Mouse (Mus musculus) heart, postnatal 36 days (tissue): Measurements from ENCODE around the gene Pcdh7. TPM values are rescaled to one million over a fixed set of nuclear protein-coding genes. Genes with fewer than 3 reads are reported as not detected.

ENCODE experiments used
- DNase-seq, 2 experiments: peaks; one replicate each; pipeline ENCODE4 v3.0.0; 2021 to 2022
- intact Hi-C: fragments of 180-260 bp; cut with DNase I; formaldehyde crosslinking; loops from one replicate; pipeline ENCODE4 v1.15.1; 2025
- total RNA-seq, 2 experiments: library from RNA; stranded (reverse); gene quantifications; 2 replicates each; pipeline ENCODE4 v1.2.3; 2021

Gene Pcdh7
- total RNA-seq, 2 experiments from 2014 or later = 105 to 107 TPM

DNA sequence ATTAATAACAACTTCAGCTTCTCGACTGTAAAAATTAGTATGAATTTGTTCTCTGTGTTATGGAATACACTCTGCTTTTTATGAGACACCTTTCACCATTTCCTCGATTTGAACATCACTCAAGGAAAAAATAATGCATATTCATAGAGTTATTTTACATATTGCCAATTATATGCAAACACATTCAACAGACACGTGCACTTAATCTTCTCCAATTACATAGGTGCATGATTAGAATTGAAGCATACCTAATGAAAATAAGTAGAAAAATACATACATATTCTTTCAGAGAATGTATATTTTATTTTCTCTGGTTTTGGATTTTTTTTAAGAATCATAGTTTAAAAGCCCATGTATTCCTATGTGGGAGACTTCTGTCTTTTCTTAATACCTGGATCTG lies 64.8 kb downstream of the Pcdh7 start:
- intact Hi-C loops = no loop called here

DNA sequence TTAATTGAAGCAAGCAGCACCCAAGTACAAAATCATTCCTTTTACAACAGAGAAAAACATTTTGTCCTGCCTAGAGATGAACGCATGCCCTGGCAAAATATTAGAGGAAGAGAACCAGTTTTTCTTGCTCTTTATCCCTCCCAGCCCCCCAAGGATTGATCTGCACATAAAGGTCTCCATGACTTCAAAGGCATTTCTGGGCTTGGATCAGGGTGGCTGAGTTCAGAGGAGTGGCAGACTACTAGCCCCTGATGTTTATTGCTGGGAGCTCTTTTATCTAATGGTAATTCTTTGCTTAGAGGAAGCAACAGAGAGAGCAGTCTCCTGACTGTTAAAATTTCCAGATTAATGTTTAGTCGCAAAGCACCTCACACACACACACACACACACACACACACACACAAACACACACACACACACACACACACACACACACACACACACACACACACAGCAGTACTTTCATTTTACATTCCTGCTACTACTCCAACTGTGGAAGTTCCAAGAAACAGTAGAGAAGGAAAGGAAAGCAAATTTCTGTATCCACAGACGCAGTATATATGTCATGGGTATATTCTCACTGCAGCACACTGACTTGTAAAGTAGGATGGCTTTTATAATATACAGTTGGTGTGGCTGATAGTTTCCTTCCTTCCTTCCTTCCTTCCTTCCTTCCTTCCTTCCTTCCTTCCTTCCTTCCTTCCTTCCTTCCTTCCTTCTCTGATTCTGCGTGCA lies 71.2 kb downstream of the Pcdh7 start:
- DNase-seq = no peak
- intact Hi-C loops = no loop called here

More for the DNA sequence above, 64.8 kb downstream of the Pcdh7 start:
- no peak for DNase-seq

DNA sequence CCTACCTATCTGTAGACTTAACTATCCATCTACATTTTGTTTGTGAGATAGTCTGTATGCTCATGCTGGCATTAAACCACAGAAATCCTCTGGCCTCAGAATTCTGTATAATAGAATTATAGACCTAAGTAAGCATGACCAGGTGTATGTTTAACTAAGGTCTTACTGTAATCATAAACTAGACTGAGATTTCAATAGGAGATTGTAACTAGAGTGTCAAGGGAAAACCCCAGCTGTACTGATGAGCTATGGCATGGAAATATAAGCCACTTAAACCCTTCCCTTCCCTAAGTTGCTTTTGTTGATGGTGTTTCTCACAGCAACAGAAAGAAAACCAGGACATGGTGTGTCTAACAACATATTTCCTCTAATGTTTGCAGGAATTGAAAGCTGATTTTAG lies 78.6 kb downstream of the Pcdh7 start:
- intact Hi-C loops = no loop called here
- no peak for DNase-seq

DNA sequence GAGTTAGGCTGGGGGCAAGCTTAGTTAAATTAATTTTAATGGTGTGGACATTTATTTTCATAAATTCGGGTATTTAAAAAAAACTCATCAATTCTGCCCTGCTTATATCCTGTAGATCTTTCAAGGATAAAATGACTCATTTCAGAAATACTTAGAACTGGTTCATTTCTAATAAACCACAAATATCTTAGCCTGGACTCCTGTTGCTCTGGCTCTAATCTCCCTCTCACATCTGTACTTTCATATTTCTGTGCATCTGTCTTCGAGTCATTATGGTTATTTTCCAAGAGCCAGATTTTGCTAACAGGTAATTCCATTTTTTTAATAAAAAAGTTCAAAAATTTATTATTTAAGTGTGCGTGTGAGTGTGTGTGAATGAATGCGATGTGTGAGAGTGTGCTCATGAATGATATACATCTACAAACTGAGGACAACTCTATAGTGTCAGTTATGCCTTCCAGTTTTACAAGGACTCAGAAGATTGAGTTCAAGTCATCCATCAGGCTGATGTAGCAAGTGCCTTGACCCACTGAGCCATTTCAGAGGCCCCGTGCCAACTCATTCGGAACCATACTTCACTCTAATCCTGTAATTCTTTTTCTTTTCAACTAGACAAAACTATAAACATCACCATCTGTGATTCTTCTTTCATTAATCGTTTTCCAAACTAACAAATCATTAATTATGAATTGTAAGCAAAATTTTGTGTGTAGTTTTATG lies 80.3 kb downstream of the Pcdh7 start:
- intact Hi-C loops = no loop called here
- no peak for DNase-seq

DNA sequence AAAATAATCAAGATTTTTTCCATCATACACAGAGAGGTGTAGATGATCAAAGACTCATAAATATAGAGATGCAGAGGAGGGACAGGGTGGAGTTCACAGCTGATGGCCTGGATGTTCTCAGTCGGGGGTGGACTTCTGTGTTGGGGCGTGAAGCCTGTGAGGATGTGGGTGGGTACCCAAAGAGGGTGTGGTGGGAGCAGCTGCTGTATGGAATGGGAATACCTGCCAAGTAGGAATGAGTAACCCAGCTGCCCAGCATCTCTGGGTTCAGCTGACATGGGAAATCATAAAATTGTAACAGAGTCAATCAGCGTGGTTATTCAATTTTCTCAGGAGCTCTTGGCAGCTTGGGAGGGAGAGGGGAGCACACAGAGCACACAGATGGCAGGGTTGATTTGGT lies 85.3 kb downstream of the Pcdh7 start:
- intact Hi-C loops = no loop called here
- DNase-seq = no peak

DNA sequence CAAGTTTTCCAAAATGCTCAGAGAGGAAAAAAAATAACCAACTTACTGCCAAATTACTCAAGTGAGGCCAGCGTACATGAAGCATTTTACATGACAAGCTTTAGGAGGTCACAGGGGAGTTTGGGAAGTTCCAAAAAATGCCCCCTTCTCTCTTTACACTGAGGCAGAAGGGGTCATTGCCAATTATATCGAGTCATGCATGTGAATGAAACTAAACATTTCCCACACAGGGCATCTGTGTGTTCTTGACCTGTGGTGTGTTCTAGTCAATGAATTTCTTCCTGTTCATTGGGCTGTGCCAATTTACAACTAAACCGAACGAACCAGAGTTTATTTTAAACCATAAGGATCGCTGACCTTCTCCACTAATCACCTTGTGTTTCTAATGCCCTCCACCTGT lies 86.1 kb downstream of the Pcdh7 start:
- intact Hi-C loops = no loop called here
- DNase-seq = no peak

DNA sequence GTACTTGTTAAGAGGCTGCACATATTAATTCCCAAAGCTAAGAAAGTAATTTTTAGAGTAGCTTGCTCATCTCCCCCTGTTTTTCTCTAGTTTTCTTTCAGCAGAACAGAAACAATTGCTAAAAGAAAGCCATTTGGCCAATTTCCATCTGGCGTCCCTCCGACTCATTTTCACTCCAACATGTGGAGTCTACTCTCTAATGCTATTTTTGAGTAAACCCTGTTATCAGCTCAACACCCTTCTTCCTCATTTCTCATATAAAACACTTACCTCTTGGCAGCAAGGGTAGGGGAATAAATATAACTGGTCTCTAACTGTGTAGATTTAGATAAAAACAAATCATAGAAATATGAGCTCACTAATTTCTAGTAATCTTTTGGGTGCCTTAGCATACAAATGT lies 89.6 kb downstream of the Pcdh7 start:
- DNase-seq = no peak
- intact Hi-C loops = no loop called here

DNA sequence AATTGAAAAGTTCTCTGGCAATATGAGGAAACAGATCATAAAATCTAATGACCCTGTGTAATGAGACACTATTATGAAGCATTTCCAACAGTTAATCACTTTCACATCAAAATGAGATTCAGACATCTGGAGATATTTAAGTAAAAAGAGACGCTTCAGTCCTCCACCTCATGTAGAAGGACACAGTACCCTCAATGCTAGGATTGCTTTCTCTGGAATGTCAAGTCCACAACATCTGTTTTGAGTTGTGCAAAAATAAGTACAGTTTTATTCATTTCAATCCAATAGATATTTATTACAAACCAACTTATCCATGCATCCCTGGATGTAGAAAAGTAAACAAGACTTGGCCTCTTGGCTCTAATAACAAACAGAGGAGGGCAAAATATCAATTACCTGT lies 92.9 kb downstream of the Pcdh7 start:
- intact Hi-C loops = no loop called here
- no peak for DNase-seq

DNA sequence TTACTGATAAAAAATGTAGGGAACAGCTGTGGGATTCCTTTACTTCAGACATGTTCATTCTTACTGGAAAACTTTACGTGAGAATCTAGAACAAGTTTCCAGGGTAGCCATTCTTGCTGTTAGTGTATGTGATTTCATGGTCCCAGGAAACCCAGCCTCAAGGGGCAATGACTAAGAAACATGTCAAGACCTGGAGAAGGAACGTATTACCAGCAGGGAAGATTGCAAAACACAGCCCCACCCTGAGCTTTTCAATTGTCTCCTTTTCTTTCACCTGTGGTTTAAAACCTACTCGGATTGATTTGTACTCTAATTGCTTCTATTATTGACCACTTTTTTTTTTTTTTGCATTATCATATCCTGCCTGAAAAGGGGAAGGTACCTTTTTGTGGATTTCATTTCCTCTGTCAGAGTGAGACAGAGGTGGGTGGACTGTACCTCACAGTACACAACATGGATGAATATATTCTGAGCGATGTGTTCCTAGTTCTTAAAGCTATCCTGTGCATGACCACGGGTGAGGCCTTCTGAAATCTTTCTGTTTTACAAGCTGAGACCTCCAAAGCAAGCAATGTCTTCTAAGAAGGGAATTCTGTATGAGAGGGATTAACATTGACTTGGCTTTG lies 98.3 kb downstream of the Pcdh7 start:
- intact Hi-C loops = no loop called here
- DNase-seq = no peak

DNA sequence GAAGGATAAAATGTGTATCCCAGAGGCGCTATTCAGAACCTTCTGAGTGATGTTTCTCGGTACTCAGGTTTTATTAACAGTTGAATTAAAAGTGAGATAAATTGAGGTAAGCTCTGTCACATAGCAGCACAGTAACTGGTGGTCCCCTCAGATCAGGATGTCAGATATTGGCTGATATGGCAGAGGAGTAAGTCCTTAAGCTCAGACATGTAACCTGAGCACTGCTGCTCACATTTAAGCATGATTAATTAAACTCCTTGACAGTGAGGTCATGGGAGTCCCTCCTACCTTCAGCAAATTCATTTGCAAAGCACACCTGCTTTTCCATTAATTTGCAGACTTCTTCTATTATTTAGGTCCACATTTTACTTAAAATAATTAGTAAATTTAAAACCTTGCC lies 102.0 kb downstream of the Pcdh7 start:
- DNase-seq = no peak
- intact Hi-C loops = no loop called here

DNA sequence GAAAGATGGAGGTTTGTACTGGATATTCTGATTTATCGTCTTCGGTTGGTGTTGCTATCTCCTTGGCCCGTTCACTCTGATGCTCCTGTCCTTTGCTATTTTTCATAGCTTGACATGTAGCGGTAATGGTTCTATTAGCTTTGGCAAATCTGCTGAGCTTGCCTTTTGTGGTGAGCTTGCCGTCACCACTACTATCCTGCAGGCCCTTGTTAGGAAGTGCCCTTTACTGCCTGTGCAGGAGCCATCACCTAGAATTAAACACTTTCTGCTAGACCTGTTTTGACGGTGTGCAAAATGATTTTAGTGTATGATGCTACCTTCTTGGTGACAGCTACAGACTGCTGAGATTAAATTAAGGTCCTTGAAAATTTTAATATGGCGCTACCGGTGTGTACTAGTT lies 103.3 kb downstream of the Pcdh7 start:
- intact Hi-C loops = no loop called here
- DNase-seq = no peak

DNA sequence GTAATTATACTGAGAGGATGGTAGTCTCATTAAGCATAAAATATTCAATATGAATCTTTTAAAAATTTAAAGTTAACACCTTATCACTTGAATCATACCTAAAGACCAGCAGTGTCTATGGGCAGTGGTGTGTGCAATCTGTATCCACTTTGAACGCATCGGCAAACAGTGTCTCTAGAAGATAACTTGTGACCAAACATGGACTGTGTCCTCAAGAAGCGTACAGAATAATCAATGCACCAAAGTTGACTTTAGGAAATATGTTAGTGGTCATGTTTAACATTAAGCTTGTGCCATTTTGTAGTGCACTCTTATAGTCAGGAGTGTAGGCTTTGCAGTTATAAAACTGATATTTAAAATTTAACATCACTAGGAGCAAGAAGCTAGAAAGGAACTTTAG lies 110.7 kb downstream of the Pcdh7 start:
- DNase-seq = no peak
- intact Hi-C loops = no loop called here

DNA sequence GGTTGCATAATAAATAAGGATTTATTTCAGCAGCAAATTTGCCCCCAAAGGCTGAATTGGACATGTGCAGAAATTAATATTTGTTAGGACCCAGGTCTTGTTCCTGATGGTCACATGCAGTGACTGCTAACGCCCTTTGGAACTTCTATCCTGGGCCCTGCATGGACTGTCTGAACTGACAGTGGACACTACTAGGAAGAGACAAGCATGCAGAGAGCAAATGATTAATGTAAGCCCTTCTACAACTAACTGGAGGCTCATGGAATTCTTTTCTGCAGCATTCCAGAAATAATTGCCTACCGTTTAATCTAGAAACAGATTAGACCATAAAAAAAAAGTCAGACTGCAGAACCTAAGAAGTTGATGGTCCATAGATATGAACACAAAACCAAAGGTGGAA lies 119.4 kb downstream of the Pcdh7 start:
- intact Hi-C loops = no loop called here
- no peak for DNase-seq

DNA sequence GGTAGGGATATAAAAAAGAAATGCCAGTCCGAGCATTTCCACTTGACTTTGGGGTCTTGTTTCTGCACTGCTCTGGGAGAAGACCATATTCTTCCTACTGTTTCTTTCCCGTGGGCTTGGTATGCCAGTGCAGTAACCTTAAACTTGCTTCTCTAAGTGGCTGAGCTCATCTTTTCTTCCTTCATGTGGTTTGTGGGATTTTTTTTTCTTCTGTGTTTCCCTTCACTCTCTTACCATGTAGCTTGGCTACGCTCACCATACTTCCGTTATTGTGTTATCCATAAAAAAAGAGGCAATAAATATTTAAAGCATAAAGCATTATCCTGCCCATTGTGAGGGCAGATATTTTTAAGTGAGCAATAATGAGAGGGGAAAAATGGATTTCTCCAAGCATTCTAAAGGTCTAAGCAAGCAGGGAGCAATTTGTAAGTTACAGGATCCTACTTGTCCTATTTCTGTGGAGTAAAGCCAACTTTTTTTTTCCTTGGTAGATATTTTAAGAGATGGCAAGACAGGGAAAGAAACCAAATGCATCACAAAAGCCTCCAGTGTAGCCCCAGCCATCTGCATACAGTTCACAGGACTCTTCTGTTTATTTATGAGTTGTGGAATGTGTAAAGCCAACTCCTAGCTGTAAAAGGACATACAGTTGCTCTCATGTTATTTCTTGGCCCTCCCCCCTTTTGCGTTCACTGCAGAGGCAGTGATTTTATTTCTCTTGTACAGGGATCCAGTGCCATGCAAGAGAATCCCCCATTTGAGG lies 123.8 kb downstream of the Pcdh7 start:
- intact Hi-C loops = no loop called here
- no peak for DNase-seq

DNA sequence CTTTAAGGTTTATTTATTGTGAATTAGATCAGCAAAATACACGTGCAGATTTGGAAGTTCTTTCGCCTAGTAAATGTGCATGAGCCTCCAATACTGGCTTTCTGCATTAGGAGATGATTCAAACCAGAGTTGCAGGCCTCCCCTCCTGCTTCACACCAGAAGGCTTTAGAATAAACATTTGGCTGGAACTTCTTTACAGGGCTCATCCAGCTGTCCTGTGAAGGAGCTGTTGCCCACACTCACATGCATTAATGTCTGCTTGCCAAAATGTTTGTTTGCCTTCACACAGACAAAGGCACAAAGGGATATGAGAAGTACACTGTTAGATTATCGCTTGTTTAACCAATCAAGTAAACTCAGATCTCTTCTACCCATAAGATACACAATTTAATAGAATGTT lies 129.7 kb downstream of the Pcdh7 start:
- intact Hi-C loops = no loop called here
- DNase-seq = no peak

DNA sequence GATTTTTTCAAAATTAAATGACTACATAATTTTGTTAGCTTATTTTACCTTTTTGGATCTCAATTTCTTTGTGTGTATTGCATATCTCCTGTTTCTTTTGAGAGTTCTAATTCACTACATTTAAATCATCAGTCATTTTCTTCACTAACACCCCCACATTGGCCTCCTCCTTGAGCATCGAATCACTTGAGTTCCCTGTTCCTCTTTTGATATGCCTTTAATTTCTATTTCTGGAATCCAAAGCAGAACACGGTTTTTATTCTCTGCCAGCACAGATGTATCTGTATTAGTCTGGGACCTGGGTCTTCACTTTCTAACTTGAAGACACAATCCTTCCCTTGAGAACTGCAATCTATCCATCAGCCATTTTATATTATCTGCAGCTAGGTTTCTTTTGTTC lies 132.3 kb downstream of the Pcdh7 start:
- DNase-seq = no peak
- intact Hi-C loops = no loop called here

DNA sequence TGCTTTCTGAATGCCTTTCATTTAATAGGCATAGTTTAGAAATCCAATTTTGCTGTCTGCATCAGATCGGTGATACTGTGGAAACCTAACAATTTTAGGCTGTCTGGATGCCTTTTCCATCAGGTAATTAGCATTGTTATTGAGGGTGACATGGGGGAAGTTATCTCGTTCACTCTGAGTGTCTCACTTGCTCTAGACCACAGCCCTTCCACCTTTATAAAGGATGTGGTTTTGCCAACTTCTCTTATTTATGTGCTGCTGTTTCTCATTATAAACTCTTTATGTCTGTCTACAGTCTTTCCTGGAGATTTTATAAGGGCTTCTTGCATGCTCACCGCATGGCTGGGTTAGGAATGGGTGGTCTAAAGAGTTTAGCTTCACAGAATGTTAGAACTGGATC lies 139.5 kb downstream of the Pcdh7 start:
- DNase-seq = no peak
- intact Hi-C loops = no loop called here

DNA sequence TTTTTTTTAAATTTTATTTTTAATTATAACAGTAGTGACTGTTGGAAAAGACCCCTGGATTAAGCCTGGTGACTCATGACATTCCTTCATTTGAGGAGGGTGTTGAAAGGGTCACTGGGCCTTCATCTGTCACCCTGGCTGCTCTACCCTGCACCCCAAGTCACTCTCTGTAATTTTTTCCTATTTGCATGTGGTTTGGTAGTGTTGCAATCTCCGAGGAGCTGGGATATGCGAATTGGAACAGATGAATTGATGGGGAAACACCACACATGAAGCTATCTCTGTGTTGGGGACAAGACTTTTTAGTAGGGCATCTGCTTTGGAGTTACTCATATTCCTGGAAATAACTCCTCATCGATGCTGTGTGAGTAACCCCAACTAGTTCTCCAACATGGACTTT lies 146.5 kb downstream of the Pcdh7 start:
- no peak for DNase-seq
- intact Hi-C loops = no loop called here

DNA sequence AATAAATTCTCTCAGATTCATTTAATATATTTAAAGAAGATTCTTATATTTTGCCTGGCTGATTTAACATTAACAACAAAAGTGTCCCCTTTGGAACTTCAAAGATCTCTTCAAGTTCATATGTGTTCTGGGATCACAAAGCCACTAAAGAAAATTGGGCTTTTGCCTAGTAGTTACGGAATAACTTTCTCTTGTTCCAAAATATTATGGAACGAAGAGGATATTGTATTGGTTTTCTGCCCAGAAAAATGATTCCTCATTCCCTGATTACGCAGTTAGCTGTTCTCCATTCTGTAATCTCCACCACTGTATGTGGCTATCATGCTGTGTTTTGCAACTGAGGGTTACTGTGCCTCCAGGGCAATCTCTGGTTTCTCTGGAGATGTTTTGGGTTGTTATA lies 147.5 kb downstream of the Pcdh7 start:
- DNase-seq = no peak
- intact Hi-C loops = no loop called here

DNA sequence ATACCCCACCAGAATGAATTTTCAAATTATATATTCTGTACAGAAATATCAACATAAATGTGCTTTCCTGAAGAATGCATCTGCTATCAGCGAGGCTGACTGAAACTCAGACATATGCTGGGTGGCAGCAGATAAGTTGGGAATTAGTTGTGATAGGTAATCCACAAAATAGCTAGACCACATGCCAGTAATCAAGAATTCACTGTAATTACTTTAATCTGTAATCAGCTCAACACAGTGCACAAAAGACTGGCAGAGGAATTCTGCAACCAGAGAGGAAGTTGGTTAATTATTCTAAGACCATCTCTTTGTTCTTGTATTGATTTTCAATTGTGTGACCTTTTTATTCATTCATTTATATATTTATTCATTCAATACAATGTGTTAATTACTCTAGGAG lies 148.3 kb downstream of the Pcdh7 start:
- no peak for DNase-seq
- intact Hi-C loops = no loop called here

DNA sequence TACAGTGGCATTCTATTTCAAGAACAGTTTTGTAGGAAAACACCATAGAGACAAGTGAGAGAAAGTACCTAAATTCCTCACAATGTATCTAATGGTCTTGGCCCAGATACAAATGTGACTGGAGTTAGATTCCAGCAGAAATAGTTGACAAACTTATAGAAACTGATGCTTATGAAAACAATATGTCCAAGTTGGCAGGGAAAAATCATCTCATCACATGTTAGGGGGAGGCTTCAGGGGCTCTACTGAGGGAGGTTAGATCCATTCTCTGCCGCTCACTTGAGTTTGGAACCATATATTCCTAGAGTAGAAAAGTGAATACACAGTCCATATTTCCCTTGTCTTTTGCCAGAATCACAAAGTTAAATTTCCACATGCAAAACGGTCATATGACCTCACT lies 150.1 kb downstream of the Pcdh7 start:
- intact Hi-C loops = no loop called here
- DNase-seq = no peak
